Mouse (Mus musculus) left cerebral cortex, adult 2 months (tissue): ENCODE measurements around the gene Mtx3. TPM values are rescaled to one million over a fixed set of nuclear protein-coding genes. Genes with fewer than 3 reads are reported as not detected.
A peak's percentile ranks its signal among the peaks of the same experiment; 100 is the strongest.
"Not testable (repeated sequence)": the region's sequence is repeated elsewhere in the genome, so short reads cannot be mapped to it uniquely, and the experiment has no call there.

ENCODE experiments used
- DNase-seq, 2 experiments: peaks; one replicate each; pipeline ENCODE4 v3.0.0; 2021 to 2022; ENCODE audit warnings: low spot score in 2 of 2, mixed read lengths in 1 of 2; ENCODE audit errors: extremely low spot score in 1 of 2
- H3K27ac ChIP-seq: fragments of 200-600 bp; 2 replicates; pipeline ENCODE4 v1.8.1; 2022
- H3K4me3 ChIP-seq: fragments of 200-600 bp; 2 replicates; pipeline ENCODE4 v1.8.1; 2022
- CTCF ChIP-seq: fragments of 200-600 bp; IDR thresholded peaks from 2 replicates; pipeline ENCODE4 v1.8.1; 2022; ENCODE audit warnings: antibody characterized with exemption, mild to moderate bottlenecking, moderate library complexity
- intact Hi-C: fragments of 180-260 bp; cut with DNase I; formaldehyde crosslinking; loops from one replicate; pipeline ENCODE4 v1.15.1; 2025
- long read RNA-seq, 2 experiments: library from polyadenylated mRNA; stranded (forward); transcript quantifications; one replicate each; pipeline ENCODE4 v2.0.0; 2021; ENCODE audit warnings: borderline mapping rate in 2 of 2
- total RNA-seq, 2 experiments: library from RNA; stranded (reverse); gene quantifications; 2 replicates each; pipeline ENCODE4 v1.2.3; 2021

Gene Mtx3
- total RNA-seq: 10 to 100 TPM; 30.2 to 30.9 TPM
- long read RNA-seq, experiment 1, partial matches to known transcripts: 3 of 3 reads
- long read RNA-seq, experiment 1, other reads (novel, unspliced or antisense): 0 of 3 reads
- long read RNA-seq, experiment 2, partial matches to known transcripts: 0 of 5 reads
- long read RNA-seq, experiment 2, other reads (novel, unspliced or antisense): 5 of 5 reads

GRCm38 (mm10) chr13:92844586-92845221 is at the start of gene Mtx3:
Gene Mtx3 (plus strand): TSS chr13:92844760.
- Histone ChIP-seq H3K4me3 (peak within 1 kb of the TSS; percentile 80), H3K27ac (peak within 1 kb of the TSS; percentile 88)
- DNase-seq: peak; percentile 87
- TF ChIP-seq CTCF: no peak; the same call in 1 of the 2 replicates
- intact Hi-C loops: loop anchor here (5.0 kb wide), 1 partner anchor 92 kb away; no protein-coding TSS in a partner anchor

DNA sequence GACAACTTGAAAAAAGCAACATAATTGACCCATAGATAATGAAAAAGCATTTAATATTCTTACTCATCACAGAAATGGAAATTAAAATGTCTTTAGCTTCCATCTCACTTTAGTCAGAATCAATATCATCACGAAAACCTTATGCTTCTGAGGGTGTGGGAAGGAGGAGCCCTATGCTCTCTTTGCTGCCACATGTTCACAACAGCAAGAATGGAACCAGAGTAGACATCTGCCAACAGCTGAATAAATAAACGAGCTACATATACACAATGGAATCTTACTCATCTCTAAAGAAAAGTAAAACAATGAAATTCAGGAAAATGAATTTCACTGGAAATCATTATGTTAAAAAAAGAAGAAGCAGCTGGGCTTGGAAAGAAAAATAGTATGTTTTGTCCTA is 45.7 kb upstream of the Mtx3 start:
- TF ChIP-seq CTCF: no peak

DNA sequence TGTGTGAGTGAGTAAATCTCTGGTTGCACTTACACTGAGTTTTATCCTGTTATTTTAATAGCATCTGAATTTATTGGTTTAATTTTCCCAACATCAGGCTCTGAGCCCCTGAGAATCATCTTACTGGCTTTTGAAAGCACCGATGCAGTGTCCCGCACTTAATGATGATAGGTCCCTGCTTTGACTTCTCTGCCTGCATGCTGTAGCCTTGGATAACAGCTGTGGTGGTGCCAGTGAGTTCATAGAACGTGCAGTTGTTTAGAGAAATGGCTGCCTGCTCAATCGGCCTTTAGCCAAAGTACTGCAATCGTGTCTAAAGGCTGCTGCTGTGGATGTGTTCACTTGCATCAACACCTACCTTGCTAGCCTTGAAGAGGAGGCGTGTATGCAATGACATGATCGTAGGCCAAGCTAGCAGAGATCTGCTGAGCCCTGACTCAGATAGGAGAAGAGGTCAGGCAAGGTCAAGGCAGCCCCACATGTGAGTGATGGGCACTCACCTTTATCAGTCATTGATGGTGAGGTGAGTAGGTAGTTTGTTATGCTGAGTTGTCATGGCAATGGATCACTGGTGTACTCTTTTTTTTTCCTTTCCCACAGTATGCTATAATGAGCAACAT is 45.1 kb upstream of the Mtx3 start:
- TF ChIP-seq CTCF: no peak
- DNase-seq: peak in 1 of 2 experiments; percentile 16
- intact Hi-C loops: no loop called here
- peak overlapping the region; percentile 32; the same call in 1 of the 2 replicates for H3K27ac ChIP-seq
- H3K4me3 ChIP-seq: no peak overlapping the region

More for the DNA sequence above, 45.7 kb upstream of the Mtx3 start:
- Histone ChIP-seq H3K27ac (no peak overlapping the region), H3K4me3 (no peak overlapping the region)
- no peak for DNase-seq
- intact Hi-C loops: no loop called here

- no peak overlapping the region for H3K27ac ChIP-seq
- no peak for DNase-seq
- TF ChIP-seq CTCF: no peak
- intact Hi-C loops: no loop called here
- H3K4me3 ChIP-seq: no peak overlapping the region
These were observed 37.8 kb upstream of the Mtx3 start for GRCm38 (mm10) chr13:92806785-92807184.

DNA sequence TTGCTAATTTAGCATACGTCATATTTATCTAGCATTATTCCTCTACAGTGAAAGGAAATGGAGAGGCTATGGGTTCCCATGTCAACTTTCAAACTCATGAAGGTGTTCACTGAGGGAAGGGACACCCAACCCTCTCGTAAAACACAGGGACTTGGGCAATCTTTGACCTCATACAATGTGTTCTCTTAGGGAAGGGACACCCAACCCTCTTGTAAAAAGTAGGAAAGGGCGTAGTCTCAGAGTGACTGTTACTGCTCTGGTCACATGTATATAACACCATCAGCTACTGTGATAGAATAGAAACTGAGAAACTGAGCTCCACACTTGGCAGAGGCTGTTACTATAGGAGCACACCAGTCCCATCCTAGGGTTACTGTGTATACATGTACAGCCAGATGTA is 36.7 kb upstream of the Mtx3 start:
- no peak for TF ChIP-seq CTCF
- H3K4me3 ChIP-seq: no peak overlapping the region
- H3K27ac ChIP-seq: no peak overlapping the region
- DNase-seq: no peak
- intact Hi-C loops: no loop called here

DNA sequence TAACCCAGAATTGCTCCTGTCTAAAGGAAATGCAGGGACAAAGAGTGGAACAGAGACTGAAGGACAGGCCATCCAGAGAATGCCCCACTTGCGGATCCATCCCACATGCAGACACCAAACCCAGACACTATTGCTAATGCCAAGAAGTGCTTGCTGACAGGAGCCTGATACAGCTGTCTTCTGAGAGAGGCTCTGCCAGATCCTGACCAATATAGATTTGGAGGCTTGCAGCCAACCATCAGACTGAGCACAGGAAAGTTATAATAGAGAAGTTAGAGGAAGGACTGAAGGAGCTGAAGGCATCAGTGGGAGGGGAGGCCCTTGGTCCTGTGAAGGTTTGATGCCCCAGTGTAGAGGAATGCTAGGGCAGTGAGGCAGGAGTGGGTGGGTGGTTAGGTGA is 34.0 kb upstream of the Mtx3 start:
- H3K4me3 ChIP-seq, DNase-seq, intact Hi-C loops, H3K27ac ChIP-seq: not testable (repeated sequence)

- no peak overlapping the region for H3K27ac ChIP-seq
- TF ChIP-seq CTCF: no peak
- no peak overlapping the region for H3K4me3 ChIP-seq
- intact Hi-C loops: no loop called here
- DNase-seq: no peak
These were observed 28.2 kb upstream of the Mtx3 start for GRCm38 (mm10) chr13:92816329-92816728.

GRCm38 (mm10) chr13:92817357-92817756 is 27.2 kb upstream of the Mtx3 start:
- intact Hi-C loops: no loop called here
- Histone ChIP-seq H3K4me3 (no peak overlapping the region), H3K27ac (no peak overlapping the region)
- no peak for TF ChIP-seq CTCF
- no peak for DNase-seq

DNA sequence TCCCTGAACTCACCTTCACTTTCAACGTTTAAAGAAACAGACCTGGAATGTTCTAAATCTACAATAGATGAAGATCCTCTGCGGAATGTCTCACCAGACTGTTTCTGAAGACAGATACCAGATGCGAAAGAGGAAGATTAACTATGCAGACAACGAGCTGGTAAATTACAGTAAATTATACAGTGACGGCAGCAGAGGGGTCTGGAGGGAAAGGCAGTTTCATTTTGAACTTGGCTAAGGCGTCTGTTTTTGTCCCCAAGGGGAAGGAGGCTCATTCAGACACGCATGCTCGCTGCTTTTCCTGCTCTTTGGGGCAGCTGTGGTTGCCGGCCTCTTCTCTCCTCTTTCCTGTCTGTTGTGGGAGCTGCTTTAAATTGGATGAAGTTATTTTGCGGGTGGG is 15.7 kb upstream of the Mtx3 start:
- no peak for TF ChIP-seq CTCF
- Histone ChIP-seq H3K27ac (no peak overlapping the region), H3K4me3 (no peak overlapping the region)
- intact Hi-C loops: no loop called here
- DNase-seq: no peak

GRCm38 (mm10) chr13:92833162-92833561 is 11.4 kb upstream of the Mtx3 start:
- no peak for DNase-seq
- TF ChIP-seq CTCF: no peak
- H3K4me3 ChIP-seq: no peak overlapping the region
- intact Hi-C loops: loop anchor here (1.0 kb wide), 1 partner anchor 9 kb away; no protein-coding TSS in a partner anchor
- H3K27ac ChIP-seq: no peak overlapping the region

DNA sequence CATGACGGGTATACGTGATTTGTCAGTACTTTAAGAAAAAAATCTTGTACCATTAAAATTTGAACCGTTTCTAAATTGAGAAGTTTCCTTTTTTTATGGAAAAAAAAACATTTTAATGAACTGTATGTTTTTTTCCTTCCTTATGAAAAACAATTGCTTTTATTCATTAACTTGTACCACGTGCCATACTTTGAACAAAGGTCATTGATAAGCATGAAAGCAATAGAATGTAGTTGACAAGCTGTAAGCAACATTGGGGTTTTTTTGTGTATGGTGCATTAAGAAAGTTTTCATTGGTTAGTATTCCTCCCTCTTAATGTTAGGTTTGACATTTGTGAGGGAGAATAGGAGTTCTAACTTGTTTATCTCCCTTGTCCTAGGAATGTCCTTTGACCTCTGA is 1.9 kb downstream of the Mtx3 start:
- intact Hi-C loops: no loop called here
- Histone ChIP-seq H3K4me3 (no peak overlapping the region), H3K27ac (no peak overlapping the region)
- DNase-seq: no peak
- TF ChIP-seq CTCF: no peak

DNA sequence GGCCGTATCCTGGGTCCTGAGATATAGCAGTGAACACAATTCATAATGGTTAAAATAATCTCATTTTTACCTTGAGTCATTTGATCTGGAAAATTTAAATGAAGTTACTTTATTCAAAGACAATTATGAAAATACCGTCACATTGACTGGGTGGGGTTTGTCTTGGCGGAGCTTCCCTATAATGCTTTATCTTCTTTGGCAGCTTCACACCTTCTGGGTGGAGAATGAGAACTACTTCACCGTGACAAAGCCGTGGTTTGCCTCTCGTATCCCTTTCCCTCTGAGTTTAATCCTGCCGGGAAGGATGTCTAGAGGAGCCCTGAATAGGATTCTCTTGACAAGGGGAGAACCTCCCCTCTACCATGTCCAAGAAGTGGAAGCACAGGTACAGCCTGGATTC is 2.8 kb downstream of the Mtx3 start:
- no peak overlapping the region for H3K4me3 ChIP-seq
- TF ChIP-seq CTCF: no peak
- intact Hi-C loops: no loop called here
- DNase-seq: no peak
- H3K27ac ChIP-seq: no peak overlapping the region
